Mouse (Mus musculus): Measurements from ENCODE around the gene Specc1l. TPM values are rescaled to one million over a fixed set of nuclear protein-coding genes. Genes with fewer than 3 reads are reported as not detected.

Gene Specc1l
- 1.5 and 2.5 TPM in 2 replicates for polyA plus RNA-seq (2012; ENCODE audit: insufficient read depth, low replicate concordance)

- Histone ChIP-seq H3K9me3 (no peaks in the 10 kb centered on the region), H3K4me3 (replicated peaks) (peak within 1 kb of the TSS; percentile 93), H3K27me3 (replicated peaks) (no peaks in the 10 kb centered on the region), H3K4me1 (peaks cover 25% of the 10 kb centered on the region), H3K36me3 (replicated peaks; ENCODE audit: low read length) (peaks cover 5% of the 10 kb centered on the region)
- TF ChIP-seq GATA1 (IDR thresholded peaks at IDR 0.05; ENCODE audit: borderline replicate concordance, low read length) = no peak
- TF ChIP-seq FLI1 (IDR thresholded peaks at IDR 0.05; ENCODE audit: low read length) = no peak
These were observed at the start of gene Specc1l for GRCm38 (mm10) chr10:75211807-75212645. Gene Specc1l (plus strand): TSS chr10:75212073.

- peaks cover 97% of the 10 kb centered on the region for H3K36me3 ChIP-seq (replicated peaks; ENCODE audit: low read length)
- H3K4me3 ChIP-seq (replicated peaks) = no peak overlapping the region
- peaks cover 30% of the 10 kb centered on the region for H3K4me1 ChIP-seq
- H3K27me3 ChIP-seq (replicated peaks) = no peaks in the 10 kb centered on the region
- peaks cover 18% of the 10 kb centered on the region for H3K9me3 ChIP-seq
- no peak for TF ChIP-seq GATA1 (IDR thresholded peaks at IDR 0.05; ENCODE audit: borderline replicate concordance, low read length)
These were observed 45.9 kb upstream of the Specc1l start for GRCm38 (mm10) chr10:75165825-75166481.

- Histone ChIP-seq H3K4me1 (peaks cover 36% of the 10 kb centered on the region), H3K4me3 (replicated peaks) (no peak overlapping the region), H3K36me3 (replicated peaks; ENCODE audit: low read length) (peaks cover 97% of the 10 kb centered on the region), H3K9me3 (peaks cover 18% of the 10 kb centered on the region), H3K27me3 (replicated peaks) (no peaks in the 10 kb centered on the region)
- no peak for TF ChIP-seq FLI1 (IDR thresholded peaks at IDR 0.05; ENCODE audit: low read length)
- TF ChIP-seq GATA1 (IDR thresholded peaks at IDR 0.05; ENCODE audit: borderline replicate concordance, low read length) = no peak
These were observed 45.3 kb upstream of the Specc1l start for GRCm38 (mm10) chr10:75166601-75167000.

- TF ChIP-seq FLI1 (IDR thresholded peaks at IDR 0.05; ENCODE audit: low read length) (0 out of 2 replicates have a peak, but pooled peaks have one; percentile 10), GATA1 (IDR thresholded peaks at IDR 0.05; ENCODE audit: borderline replicate concordance, low read length) (no peak)
- peaks cover 92% of the 10 kb centered on the region for H3K36me3 ChIP-seq (replicated peaks; ENCODE audit: low read length)
- peak overlapping the region; percentile 84 for H3K4me3 ChIP-seq (replicated peaks)
These were observed 41.5 kb upstream of the Specc1l start for GRCm38 (mm10) chr10:75170207-75170850.

GRCm38 (mm10) chr10:75173056-75173455, 38.8 kb upstream of the Specc1l start:
- H3K4me1 ChIP-seq = peaks cover 68% of the 10 kb centered on the region
- H3K9me3 ChIP-seq = peaks cover 10% of the 10 kb centered on the region
- H3K4me3 ChIP-seq (replicated peaks) = no peak overlapping the region
- no peaks in the 10 kb centered on the region for H3K27me3 ChIP-seq (replicated peaks)
- peaks cover 93% of the 10 kb centered on the region for H3K36me3 ChIP-seq (replicated peaks; ENCODE audit: low read length)
- TF ChIP-seq GATA1 (IDR thresholded peaks at IDR 0.05; ENCODE audit: borderline replicate concordance, low read length) (no peak), FLI1 (IDR thresholded peaks at IDR 0.05; ENCODE audit: low read length) (no peak)

More at GRCm38 (mm10) chr10:75170207-75170850, 41.5 kb upstream of the Specc1l start:
- Histone ChIP-seq H3K9me3 (no peaks in the 10 kb centered on the region), H3K4me1 (peaks cover 49% of the 10 kb centered on the region), H3K27me3 (replicated peaks) (no peaks in the 10 kb centered on the region)

GRCm38 (mm10) chr10:75173712-75174111, 38.2 kb upstream of the Specc1l start:
- peaks cover 93% of the 10 kb centered on the region for H3K36me3 ChIP-seq (replicated peaks; ENCODE audit: low read length)

GRCm38 (mm10) chr10:75176494-75176893, 35.4 kb upstream of the Specc1l start:
- peaks cover 23% of the 10 kb centered on the region for H3K9me3 ChIP-seq
- H3K36me3 ChIP-seq (replicated peaks; ENCODE audit: low read length) = peaks cover 95% of the 10 kb centered on the region
- H3K27me3 ChIP-seq (replicated peaks) = no peaks in the 10 kb centered on the region
- no peak overlapping the region for H3K4me3 ChIP-seq (replicated peaks)
- TF ChIP-seq GATA1 (IDR thresholded peaks at IDR 0.05; ENCODE audit: borderline replicate concordance, low read length) = no peak
- TF ChIP-seq FLI1 (IDR thresholded peaks at IDR 0.05; ENCODE audit: low read length) = no peak
- peaks cover 58% of the 10 kb centered on the region for H3K4me1 ChIP-seq

More at GRCm38 (mm10) chr10:75173712-75174111, 38.2 kb upstream of the Specc1l start:
- H3K9me3 ChIP-seq = peaks cover 17% of the 10 kb centered on the region
- no peak for TF ChIP-seq FLI1 (IDR thresholded peaks at IDR 0.05; ENCODE audit: low read length)
- no peak for TF ChIP-seq GATA1 (IDR thresholded peaks at IDR 0.05; ENCODE audit: borderline replicate concordance, low read length)
- no peaks in the 10 kb centered on the region for H3K27me3 ChIP-seq (replicated peaks)
- peaks cover 68% of the 10 kb centered on the region for H3K4me1 ChIP-seq
- no peak overlapping the region for H3K4me3 ChIP-seq (replicated peaks)

GRCm38 (mm10) chr10:75178911-75179310, 33.0 kb upstream of the Specc1l start:
- TF ChIP-seq FLI1 (IDR thresholded peaks at IDR 0.05; ENCODE audit: low read length) (no peak), GATA1 (IDR thresholded peaks at IDR 0.05; ENCODE audit: borderline replicate concordance, low read length) (no peak)
- Histone ChIP-seq H3K4me3 (replicated peaks) (no peak overlapping the region), H3K36me3 (replicated peaks; ENCODE audit: low read length) (peaks cover 100% of the 10 kb centered on the region), H3K4me1 (peaks cover 51% of the 10 kb centered on the region), H3K27me3 (replicated peaks) (no peaks in the 10 kb centered on the region), H3K9me3 (peaks cover 23% of the 10 kb centered on the region)

GRCm38 (mm10) chr10:75182151-75182774, 29.6 kb upstream of the Specc1l start:
- H3K4me1 ChIP-seq = peaks cover 43% of the 10 kb centered on the region
- H3K4me3 ChIP-seq (replicated peaks) = no peak overlapping the region
- peaks cover 21% of the 10 kb centered on the region for H3K9me3 ChIP-seq
- TF ChIP-seq GATA1 (IDR thresholded peaks at IDR 0.05; ENCODE audit: borderline replicate concordance, low read length) = no peak
- no peak for TF ChIP-seq FLI1 (IDR thresholded peaks at IDR 0.05; ENCODE audit: low read length)
- peaks cover 88% of the 10 kb centered on the region for H3K36me3 ChIP-seq (replicated peaks; ENCODE audit: low read length)
- no peaks in the 10 kb centered on the region for H3K27me3 ChIP-seq (replicated peaks)

Measured in megakaryocyte, embryonic 14.5 days (primary cell).